Mouse (Mus musculus) forebrain, embryonic 12.5 days (tissue): Measurements from ENCODE around the gene Pnkd. TPM values are rescaled to one million over a fixed set of nuclear protein-coding genes. Genes with fewer than 3 reads are reported as not detected.
"Not testable (repeated sequence)": the region's sequence is repeated elsewhere in the genome, so short reads cannot be mapped to it uniquely, and the experiment has no call there.

Experiments used
- ATAC-seq: fragments of 200-750 bp; cut with Nextera tagmentation; 2 replicates; pipeline ENCODE4 v1.8.0; 2017; ENCODE audit warnings: moderate TSS enrichment; ENCODE audit not compliant: low FRiP score
- H3K27ac ChIP-seq: fragments of 300-500 bp; sonication (generic); 2 replicates; pipeline ENCODE4 v1.5.1; 2016; ENCODE audit warnings: mild to moderate bottlenecking
- H3K27me3 ChIP-seq: fragments of 300-500 bp; sonication (generic); 2 replicates; pipeline ENCODE4 v1.6.1; 2016; ENCODE audit warnings: mild to moderate bottlenecking
- H3K36me3 ChIP-seq: fragments of 300-500 bp; sonication (generic); replicated peaks from 2 replicates; pipeline ENCODE4 v1.6.1; 2016; ENCODE audit warnings: mild to moderate bottlenecking
- H3K4me1 ChIP-seq: fragments of 300-500 bp; sonication (generic); 2 replicates; pipeline ENCODE4 v1.6.1; 2016
- H3K4me2 ChIP-seq: fragments of 300-500 bp; sonication (generic); 2 replicates; pipeline ENCODE4 v1.6.1; 2016; ENCODE audit warnings: mild to moderate bottlenecking, moderate library complexity
- H3K4me3 ChIP-seq: fragments of 300-500 bp; sonication (generic); replicated peaks from 2 replicates; pipeline ENCODE4 v1.5.1; 2016; ENCODE audit warnings: mild to moderate bottlenecking
- H3K9ac ChIP-seq: fragments of 300-500 bp; sonication (generic); 2 replicates; pipeline ENCODE4 v1.6.1; 2016; ENCODE audit warnings: mild to moderate bottlenecking
- H3K9me3 ChIP-seq: fragments of 300-500 bp; sonication (generic); 2 replicates; pipeline ENCODE4 v1.6.1; 2016
- WGBS: fragments of 180-500 bp; shearing (Covaris S2); methylation state at CpG from one replicate; pipeline ENCODE4 v1.1.7; 2016; 5-methylcytosine and 5-hydroxymethylcytosine counted together
- polyA plus RNA-seq: library from polyadenylated mRNA; unstranded; fragments of >200 nt; fragmentation: Nextera tagmentation; extraction: Ambion mirVana; gene quantifications from 2 replicates; pipeline ENCODE4 v1.2.1, GENCODE M21; 2016

The Pnkd gene
- polyA plus RNA-seq, 1 experiment from 2014 or later = 87.5 TPM

DNA sequence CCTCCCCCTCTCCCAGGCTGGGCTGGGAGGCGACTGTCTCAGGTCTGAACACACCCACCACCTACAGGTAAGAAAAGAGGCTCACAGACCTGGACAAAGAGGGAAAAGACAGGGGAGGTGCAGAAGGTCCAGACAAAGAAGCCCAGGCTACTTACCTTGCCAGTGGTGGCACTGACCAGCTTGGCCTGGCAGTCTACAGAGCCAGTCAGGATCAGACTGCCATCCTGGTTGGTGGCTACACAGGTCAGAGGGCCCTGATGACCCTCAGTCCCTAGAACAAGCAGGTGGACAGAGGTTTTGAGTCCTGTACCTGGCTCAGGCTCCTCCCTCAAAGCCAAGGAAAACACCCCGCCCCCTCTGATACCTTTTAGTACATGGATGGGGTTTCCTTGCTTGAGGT, 3.4 kb upstream of the Pnkd start:
- ATAC-seq = no peak
- Histone ChIP-seq H3K4me1 (peaks cover 26% of the 10 kb centered on the region), H3K36me3 (peaks cover 47% of the 10 kb centered on the region), H3K4me2 (no peak overlapping the region), H3K27me3 (no peaks in the 10 kb centered on the region), H3K27ac (no peak overlapping the region), H3K4me3 (no peak overlapping the region), H3K9ac (no peak overlapping the region), H3K9me3 (no peaks in the 10 kb centered on the region)
- WGBS = 91% methylated on average over 2 of the region's 2 CpGs

DNA sequence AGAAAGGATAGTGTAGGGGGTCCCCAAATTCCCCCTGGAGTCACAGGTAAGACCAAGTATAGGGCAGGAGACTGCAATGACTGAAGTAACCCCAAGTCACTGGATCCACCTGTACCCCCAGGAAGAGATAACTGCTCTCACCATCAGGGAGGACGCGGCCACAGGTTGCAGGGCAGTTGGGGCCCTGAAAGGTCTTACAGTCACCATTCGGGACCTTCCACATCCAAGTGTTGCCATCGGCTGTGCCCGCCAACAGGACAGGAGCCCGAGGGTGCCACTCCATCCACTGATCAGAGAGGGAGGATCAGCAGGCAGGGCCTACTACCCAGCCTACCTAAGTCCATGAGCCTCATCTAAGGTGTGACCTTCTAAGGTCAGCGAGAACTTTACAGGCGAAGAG, 2.8 kb upstream of the Pnkd start:
- no peaks in the 10 kb centered on the region for H3K27me3 ChIP-seq
- H3K4me1 ChIP-seq = peaks cover 26% of the 10 kb centered on the region
- no peak for ATAC-seq
- H3K9ac ChIP-seq = no peak overlapping the region
- H3K36me3 ChIP-seq = peaks cover 47% of the 10 kb centered on the region
- whole genome bisulfite sequencing = 95% methylated on average over 8 of the region's 8 CpGs
- H3K9me3 ChIP-seq = no peaks in the 10 kb centered on the region
- H3K27ac ChIP-seq = no peak overlapping the region
- H3K4me3 ChIP-seq = no peak overlapping the region
- H3K4me2 ChIP-seq = no peak overlapping the region

GRCm38 (mm10) chr1:74282896-74283625, 1.7 kb upstream of the Pnkd start:
- Histone ChIP-seq H3K4me2 (no peak overlapping the region), H3K36me3 (peaks cover 47% of the 10 kb centered on the region), H3K9ac (no peak overlapping the region), H3K27me3 (no peaks in the 10 kb centered on the region), H3K27ac (no peak overlapping the region), H3K9me3 (no peaks in the 10 kb centered on the region), H3K4me1 (peaks cover 26% of the 10 kb centered on the region), H3K4me3 (no peak overlapping the region)
- WGBS = 90% methylated on average over 10 of the region's 10 CpGs
- ATAC-seq = no peak

DNA sequence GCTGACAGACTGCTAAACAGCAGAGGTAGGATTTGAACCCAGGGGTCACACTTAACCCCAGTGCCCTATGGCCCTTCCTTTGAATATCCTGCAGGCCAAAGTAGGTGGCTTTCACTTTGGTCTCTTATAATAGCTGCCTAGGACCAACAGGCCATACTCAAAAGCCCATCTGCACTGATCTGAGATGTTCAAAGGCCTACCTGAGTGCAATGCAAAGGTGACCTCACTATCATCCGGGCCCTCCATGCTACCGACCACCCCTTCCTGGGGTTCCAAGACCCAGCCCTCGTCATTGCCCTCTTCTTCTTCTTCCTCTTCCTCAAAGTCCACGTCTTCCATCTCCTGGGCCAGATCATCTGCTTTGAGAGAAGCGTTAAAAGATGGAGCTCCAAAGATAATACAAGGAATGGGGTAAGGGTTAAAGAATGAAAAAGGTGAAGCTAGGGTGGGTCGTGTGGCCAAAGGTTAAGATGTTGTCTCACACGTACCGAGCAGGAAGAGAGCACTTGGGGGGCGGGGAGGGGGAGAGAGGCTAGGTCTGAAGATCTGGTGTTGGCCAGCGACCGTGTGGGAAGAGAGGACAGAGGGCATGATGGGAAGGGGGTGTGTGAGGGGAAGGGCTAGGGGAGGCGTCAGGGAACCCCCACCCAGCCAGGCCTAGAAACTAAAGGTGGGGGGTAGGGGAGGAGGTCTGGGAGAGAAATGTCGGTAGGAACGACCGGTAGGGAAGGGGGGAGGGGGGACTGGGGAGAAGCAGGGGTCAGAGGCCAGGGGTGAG, 855 bp upstream of the Pnkd start:
- peaks cover 52% of the 10 kb centered on the region for H3K36me3 ChIP-seq

DNA sequence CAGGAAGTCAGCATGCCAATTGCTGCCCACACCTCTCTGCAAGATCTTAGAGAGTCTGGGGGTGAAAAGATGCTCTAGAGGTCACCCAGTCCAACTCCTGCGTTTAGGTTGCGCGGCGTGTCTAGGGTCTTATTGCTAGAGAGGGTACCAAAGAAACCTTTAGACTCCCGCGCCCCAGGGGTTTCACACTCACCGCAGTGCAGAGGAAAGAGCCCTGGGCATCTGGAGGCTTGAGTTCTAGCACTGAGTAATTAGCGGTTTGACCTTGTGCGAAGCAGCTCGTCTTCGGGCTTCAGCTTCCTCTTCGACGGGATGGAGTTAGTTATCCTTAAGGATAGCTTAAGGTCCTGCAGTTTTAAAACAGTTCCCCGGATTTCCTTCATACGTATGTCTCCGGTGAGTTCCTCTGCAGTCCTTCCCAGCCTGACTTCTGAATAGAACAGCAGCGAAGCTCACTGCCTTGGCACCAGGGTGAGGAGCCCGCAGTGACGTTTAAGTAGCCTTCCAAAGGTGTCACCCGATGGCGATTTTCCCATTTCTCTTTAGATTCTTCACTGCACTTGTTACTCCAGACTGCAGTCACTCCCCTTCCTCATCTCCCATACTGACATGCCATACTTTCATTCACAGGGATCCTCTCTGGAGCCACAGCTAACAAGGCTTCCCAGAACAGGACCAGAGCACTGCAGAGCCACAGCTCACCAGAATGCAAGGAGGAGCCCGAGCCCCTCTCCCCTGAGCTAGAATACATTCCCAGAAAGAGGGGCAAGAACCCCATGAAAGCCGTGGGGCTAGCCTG, 681 bp downstream of the Pnkd start:
- Histone ChIP-seq H3K4me1 (peaks cover 26% of the 10 kb centered on the region), H3K4me3 (peak overlapping the region; percentile 79), H3K36me3 (peaks cover 52% of the 10 kb centered on the region), H3K4me2 (peak overlapping the region; percentile 82), H3K27me3 (no peaks in the 10 kb centered on the region), H3K9me3 (no peaks in the 10 kb centered on the region), H3K27ac (no peak overlapping the region), H3K9ac (peak overlapping the region; percentile 74)
- no peak for ATAC-seq
- 3% methylated on average over 23 of the region's 23 CpGs for WGBS

More for the DNA sequence above, 855 bp upstream of the Pnkd start:
- Histone ChIP-seq H3K9me3 (no peaks in the 10 kb centered on the region), H3K4me2 (peak overlapping the region; percentile 90), H3K27me3 (no peaks in the 10 kb centered on the region), H3K9ac (peak overlapping the region; percentile 78), H3K4me1 (peaks cover 26% of the 10 kb centered on the region), H3K27ac (peak overlapping the region; percentile 54; the same call in 1 of the 2 replicates), H3K4me3 (peak overlapping the region; percentile 79)
- ATAC-seq = peak; percentile 39
- 15% methylated on average over 14 of the region's 15 CpGs for WGBS

GRCm38 (mm10) chr1:74286869-74287607, 2.3 kb downstream of the Pnkd start:
- Histone ChIP-seq H3K4me1 (peaks cover 26% of the 10 kb centered on the region), H3K36me3 (peaks cover 44% of the 10 kb centered on the region)
- H3K27ac ChIP-seq, H3K9ac ChIP-seq, H3K9me3 ChIP-seq, H3K4me2 ChIP-seq, H3K27me3 ChIP-seq, H3K4me3 ChIP-seq, ATAC-seq: not testable (repeated sequence)
- WGBS = 65% methylated on average over 15 of the region's 17 CpGs

DNA sequence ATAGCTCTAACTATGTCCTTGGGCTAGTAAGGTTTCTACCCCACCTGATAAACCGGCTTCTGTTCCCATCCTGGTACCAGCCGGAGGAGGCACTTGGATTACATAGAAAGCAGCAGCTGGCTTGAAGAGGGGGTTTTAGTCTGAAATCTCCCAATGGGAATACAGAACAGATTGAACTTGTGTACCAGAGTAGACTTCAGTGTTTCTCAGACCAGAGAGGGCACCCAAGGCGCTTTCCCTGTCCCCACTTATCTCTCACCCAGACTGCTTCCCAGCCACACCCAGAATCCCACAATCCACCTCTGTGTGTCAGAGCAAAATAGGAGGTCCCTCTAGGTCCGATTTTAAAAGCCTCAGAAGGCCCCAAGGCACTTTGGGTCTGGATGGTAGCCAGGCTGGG, 3.6 kb downstream of the Pnkd start:
- Histone ChIP-seq H3K9me3 (no peaks in the 10 kb centered on the region), H3K4me3 (no peak overlapping the region), H3K4me2 (no peak overlapping the region), H3K36me3 (peaks cover 36% of the 10 kb centered on the region), H3K27me3 (no peaks in the 10 kb centered on the region), H3K27ac (no peak overlapping the region), H3K4me1 (peaks cover 19% of the 10 kb centered on the region), H3K9ac (no peak overlapping the region)
- 84% methylated on average over 4 of the region's 4 CpGs for WGBS
- ATAC-seq = no peak

DNA sequence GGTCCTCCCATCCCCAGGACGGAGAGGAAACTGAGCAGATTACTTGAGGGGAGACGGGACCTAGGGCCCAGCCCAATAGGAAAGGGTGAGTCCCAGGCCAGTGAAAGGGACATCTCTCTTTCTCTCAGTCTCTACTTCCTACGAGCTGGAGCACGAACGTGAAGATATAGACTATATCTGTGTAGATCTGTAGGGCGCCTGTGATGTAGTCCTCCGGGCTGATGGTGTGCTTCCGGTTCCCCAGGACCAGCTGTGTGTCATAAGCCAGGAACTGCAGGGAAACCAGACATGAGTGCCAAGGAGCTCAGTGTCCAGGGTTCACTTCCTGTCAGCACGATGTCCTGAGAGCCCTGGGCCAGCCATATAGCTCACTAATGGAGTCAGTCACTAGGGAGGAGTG, 4.5 kb downstream of the Pnkd start:
- H3K27ac ChIP-seq = no peak overlapping the region
- H3K4me2 ChIP-seq = no peak overlapping the region
- H3K27me3 ChIP-seq = no peaks in the 10 kb centered on the region
- no peak overlapping the region for H3K9ac ChIP-seq
- H3K4me1 ChIP-seq = peaks cover 11% of the 10 kb centered on the region
- peaks cover 41% of the 10 kb centered on the region for H3K36me3 ChIP-seq
- no peak for ATAC-seq
- H3K4me3 ChIP-seq = no peak overlapping the region
- WGBS = 91% methylated on average over 9 of the region's 9 CpGs
- no peaks in the 10 kb centered on the region for H3K9me3 ChIP-seq

- Histone ChIP-seq H3K9me3 (no peaks in the 10 kb centered on the region), H3K4me2 (no peak overlapping the region), H3K4me1 (peaks cover 11% of the 10 kb centered on the region), H3K27ac (no peak overlapping the region), H3K9ac (no peak overlapping the region), H3K36me3 (peaks cover 41% of the 10 kb centered on the region), H3K4me3 (no peak overlapping the region), H3K27me3 (no peaks in the 10 kb centered on the region)
- ATAC-seq = no peak
- 94% methylated on average over 2 of the region's 2 CpGs for WGBS
Observed at GRCm38 (mm10) chr1:74289740-74290139, 5.0 kb downstream of the Pnkd start.

DNA sequence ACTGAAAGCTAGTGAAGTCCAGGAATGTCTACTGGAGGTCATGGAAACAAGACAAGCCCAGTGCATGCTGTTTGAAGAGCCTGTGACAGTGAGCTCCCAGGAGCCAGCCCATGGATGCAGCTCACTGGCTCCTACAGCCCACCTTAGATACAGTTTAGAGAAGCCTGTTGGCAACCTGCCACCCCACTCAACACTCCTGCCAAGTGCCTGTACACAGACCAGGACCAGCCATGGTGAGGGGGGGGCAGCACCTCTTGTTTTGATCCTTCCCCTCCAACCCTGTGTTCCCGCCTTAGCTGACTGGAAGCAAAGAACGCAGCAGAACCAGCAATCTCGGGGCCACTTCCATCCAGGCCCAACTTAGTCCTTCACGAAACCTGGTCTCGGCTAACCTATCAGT, 5.4 kb downstream of the Pnkd start:
- no peak overlapping the region for H3K27ac ChIP-seq
- no peak overlapping the region for H3K4me2 ChIP-seq
- H3K27me3 ChIP-seq = no peaks in the 10 kb centered on the region
- no peak for ATAC-seq
- no peaks in the 10 kb centered on the region for H3K9me3 ChIP-seq
- no peak overlapping the region for H3K9ac ChIP-seq
- peaks cover 14% of the 10 kb centered on the region for H3K4me1 ChIP-seq
- 91% methylated on average over 5 of the region's 5 CpGs for WGBS
- H3K36me3 ChIP-seq = peaks cover 41% of the 10 kb centered on the region
- H3K4me3 ChIP-seq = no peak overlapping the region

GRCm38 (mm10) chr1:74292331-74293020, 7.7 kb downstream of the Pnkd start:
- no peak for ATAC-seq
- 90% methylated on average over 11 of the region's 11 CpGs for WGBS
- Histone ChIP-seq H3K4me1 (peaks cover 17% of the 10 kb centered on the region), H3K4me3 (no peak overlapping the region), H3K36me3 (peaks cover 44% of the 10 kb centered on the region), H3K4me2 (no peak overlapping the region), H3K27me3 (no peaks in the 10 kb centered on the region), H3K9me3 (no peaks in the 10 kb centered on the region), H3K9ac (no peak overlapping the region), H3K27ac (no peak overlapping the region)
